Mouse (Mus musculus) left cerebral cortex, adult 2 months (tissue): ENCODE data around the gene Paf1. TPM values are rescaled to one million over a fixed set of nuclear protein-coding genes. Genes with fewer than 3 reads are reported as not detected.

Experiments
- DNase-seq, 2 experiments: peaks; one replicate each; pipeline ENCODE4 v3.0.0; 2021 to 2022; ENCODE audit warnings: low spot score in 2 of 2, mixed read lengths in 1 of 2; ENCODE audit errors: extremely low spot score in 1 of 2
- H3K27ac ChIP-seq: fragments of 200-600 bp; 2 replicates; pipeline ENCODE4 v1.8.1; 2022
- H3K4me3 ChIP-seq: fragments of 200-600 bp; 2 replicates; pipeline ENCODE4 v1.8.1; 2022
- CTCF ChIP-seq: fragments of 200-600 bp; IDR thresholded peaks from 2 replicates; pipeline ENCODE4 v1.8.1; 2022; ENCODE audit warnings: antibody characterized with exemption, mild to moderate bottlenecking, moderate library complexity
- intact Hi-C: fragments of 180-260 bp; cut with DNase I; formaldehyde crosslinking; loops from one replicate; pipeline ENCODE4 v1.15.1; 2025
- total RNA-seq, 2 experiments: library from RNA; stranded (reverse); gene quantifications; 2 replicates each; pipeline ENCODE4 v1.2.3; 2021

Gene Paf1
- total RNA-seq, 2 experiments from 2014 or later, result 65.7 to 66.8 TPM

- intact Hi-C loops, result no loop called here
- no peak overlapping the region for H3K27ac ChIP-seq
- no peak for DNase-seq
- no peak overlapping the region for H3K4me3 ChIP-seq
- TF ChIP-seq CTCF, result no peak
Measured at GRCm38 (mm10) chr7:28423018-28423417, 30.3 kb downstream of the Paf1 start.

- intact Hi-C loops, result no loop called here
- H3K27ac ChIP-seq, result no peak overlapping the region
- no peak for TF ChIP-seq CTCF
- DNase-seq, result no peak
- no peak overlapping the region for H3K4me3 ChIP-seq
Measured at GRCm38 (mm10) chr7:28427738-28428137, 35.0 kb downstream of the Paf1 start.

DNA sequence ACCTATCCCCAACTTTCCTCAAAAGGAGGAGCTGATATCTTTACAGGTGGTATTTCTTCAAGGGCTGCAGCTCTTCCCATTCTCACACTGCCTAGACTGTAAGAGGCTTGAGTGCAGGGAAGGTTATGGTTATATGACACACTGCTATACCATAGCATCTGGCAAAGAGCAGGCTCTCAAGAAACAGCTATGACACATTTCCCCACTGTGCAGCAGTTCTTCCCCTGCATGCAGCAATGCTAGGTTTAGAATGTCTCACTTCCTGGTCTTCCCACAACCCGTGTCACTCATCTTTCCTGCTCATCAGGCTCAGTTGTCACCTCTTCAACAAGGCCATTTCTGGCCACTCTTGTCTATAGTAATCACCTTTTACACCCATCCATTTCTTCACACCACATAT, 37.8 kb downstream of the Paf1 start:
- no peak for TF ChIP-seq CTCF
- no peak overlapping the region for H3K4me3 ChIP-seq
- intact Hi-C loops, result no loop called here
- DNase-seq, result no peak
- no peak overlapping the region for H3K27ac ChIP-seq

DNA sequence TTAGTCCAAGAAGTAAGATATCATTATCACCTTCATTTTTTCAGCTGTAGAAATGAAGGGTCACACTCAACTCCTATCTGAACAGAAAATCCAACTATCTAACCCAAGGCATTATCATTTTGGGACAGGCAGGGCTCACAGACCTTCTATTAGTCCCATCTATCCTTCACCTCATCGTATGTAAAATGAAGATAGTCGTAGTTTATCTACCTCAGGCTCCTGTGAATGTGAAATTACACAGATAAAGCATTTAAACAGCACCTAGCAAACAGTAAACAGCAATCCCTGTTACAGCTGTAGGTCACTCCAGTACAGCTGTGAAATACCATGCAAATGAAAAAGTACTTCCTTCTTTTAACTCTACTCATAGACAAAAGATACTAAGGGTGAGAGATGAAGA, 39.5 kb downstream of the Paf1 start:
- DNase-seq, result no peak
- no peak overlapping the region for H3K27ac ChIP-seq
- no peak for TF ChIP-seq CTCF
- H3K4me3 ChIP-seq, result no peak overlapping the region
- intact Hi-C loops, result no loop called here

DNA sequence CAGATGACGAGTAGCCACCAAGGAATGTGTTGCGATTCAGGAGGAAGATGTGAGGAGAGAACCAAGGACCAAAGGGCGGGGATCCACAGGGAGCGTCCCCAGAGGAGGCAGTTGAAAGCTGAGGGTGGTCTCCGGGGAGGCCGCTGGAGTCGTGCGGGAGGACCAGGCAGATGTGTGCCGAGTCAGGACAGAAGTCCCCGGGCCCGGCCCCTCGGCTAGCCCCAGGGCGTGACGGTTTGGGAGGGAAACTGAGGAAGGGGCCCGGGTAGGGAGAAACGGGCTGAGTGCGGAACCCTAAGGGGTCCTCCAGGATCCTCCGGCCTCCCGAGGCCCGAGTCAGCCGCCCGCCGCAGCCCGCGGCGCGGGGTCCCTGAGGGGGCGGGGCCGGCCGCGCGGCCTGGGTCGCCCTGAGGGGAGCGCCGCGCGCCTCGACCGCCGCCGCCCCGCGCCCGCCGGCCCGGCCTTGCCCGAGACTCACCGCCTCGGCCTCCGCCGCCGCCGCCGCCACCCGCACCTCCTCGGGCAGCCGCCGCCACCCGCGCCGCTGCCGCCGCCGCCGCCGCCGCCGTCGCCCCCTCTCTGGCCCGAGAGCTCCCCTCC, 43.0 kb downstream of the Paf1 start:
- peak in 1 of 2 experiments; percentile 28 for DNase-seq
- Histone ChIP-seq H3K4me3 (peak overlapping the region; percentile 87), H3K27ac (peak overlapping the region; percentile 75)
- intact Hi-C loops, result loop anchor here (2.0 kb wide), 2 partner anchors 43 to 165 kb away; partner anchors contain the start of genes Med29 and Paf1
- TF ChIP-seq CTCF, result no peak

DNA sequence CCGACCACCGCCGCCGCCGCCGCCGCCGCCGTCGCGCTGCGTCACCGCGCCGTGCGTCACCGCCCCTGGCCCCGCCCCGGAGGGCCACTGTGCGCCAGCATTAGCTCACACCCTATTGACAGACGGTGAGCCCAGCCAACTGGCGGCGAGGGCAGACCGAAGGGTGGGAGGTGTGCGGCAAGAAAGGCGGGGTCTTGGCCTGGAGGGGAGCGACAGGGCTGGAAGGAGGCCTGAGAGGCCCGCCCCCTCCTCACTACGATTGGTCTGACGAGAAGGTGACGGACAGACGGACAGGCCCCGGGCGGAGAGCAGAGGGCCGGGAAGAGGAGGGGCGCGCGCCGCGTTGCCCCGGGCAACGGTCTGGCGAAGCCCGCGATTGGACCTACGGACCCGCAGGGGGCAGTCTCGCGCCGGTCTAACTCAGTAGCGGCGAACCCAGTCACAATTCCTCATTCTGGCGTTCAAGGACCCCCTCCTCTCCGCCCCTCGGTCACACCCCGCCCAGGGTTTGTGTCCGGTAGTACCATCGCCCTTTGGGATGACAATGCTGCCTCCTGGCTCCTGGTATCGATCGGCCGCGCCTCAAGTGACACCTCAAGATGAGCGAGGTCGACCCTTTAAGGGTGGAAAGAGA, 43.6 kb downstream of the Paf1 start:
- TF ChIP-seq CTCF, result peak; percentile 72
- DNase-seq, result peak; percentile 100
- peak overlapping the region; percentile 91 for H3K27ac ChIP-seq
- peak overlapping the region; percentile 69 for H3K4me3 ChIP-seq
- intact Hi-C loops, result loop anchor here (2.0 kb wide), 2 partner anchors 44 to 164 kb away; partner anchors contain the start of genes Med29 and Paf1

DNA sequence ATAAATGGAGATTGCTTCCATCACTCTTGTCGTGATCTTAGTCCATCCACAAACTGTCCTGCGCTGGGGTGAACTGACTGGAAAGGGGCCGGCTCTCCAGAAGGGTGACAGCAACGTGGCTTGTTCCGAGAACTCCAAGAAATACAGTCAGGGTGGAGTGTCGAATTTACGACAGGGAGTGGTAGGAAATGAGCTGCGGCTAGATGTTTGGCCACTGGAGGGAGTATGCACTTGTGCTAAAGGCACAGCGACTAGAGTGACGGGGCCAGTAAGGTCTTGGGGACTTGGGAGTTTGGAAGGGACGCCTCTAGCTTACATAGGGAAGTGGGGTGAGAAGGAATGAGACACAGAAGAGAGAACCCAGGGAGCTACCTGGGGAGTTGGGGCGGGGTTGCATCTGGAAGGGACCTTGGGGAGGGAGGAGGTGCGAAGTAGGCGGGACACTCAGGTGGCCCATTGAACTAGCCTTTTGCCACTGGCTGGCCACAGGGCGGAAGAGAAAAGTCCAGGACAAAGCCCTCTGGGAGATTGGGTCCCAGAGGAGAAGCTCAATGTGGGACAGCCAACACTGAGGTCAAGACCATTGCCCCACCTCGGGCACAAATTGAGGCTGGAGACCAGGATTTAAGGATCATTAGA, 44.3 kb downstream of the Paf1 start, which contains the start of gene Gmfg:
Gene Gmfg, plus strand, starts transcription at position 516 of the 639 bp plus-strand sequence.
- intact Hi-C loops, result loop anchor here (2.0 kb wide), 2 partner anchors 44 to 164 kb away; partner anchors contain the start of genes Med29 and Paf1
- peak; percentile 59 for TF ChIP-seq CTCF
- DNase-seq, result peak; percentile 71 to 74
- H3K4me3 ChIP-seq, result peak within 1 kb of the TSS; percentile 69
- peak within 1 kb of the TSS; percentile 91 for H3K27ac ChIP-seq

GRCm38 (mm10) chr7:28437964-28438363, 45.2 kb downstream of the Paf1 start:
- no peak for TF ChIP-seq CTCF
- Histone ChIP-seq H3K27ac (no peak overlapping the region), H3K4me3 (no peak overlapping the region)
- no peak for DNase-seq
- intact Hi-C loops, result loop anchor here (2.0 kb wide), 2 partner anchors 45 to 163 kb away; partner anchors contain the start of genes Med29 and Paf1

GRCm38 (mm10) chr7:28438771-28439170, 46.0 kb downstream of the Paf1 start:
- no peak overlapping the region for H3K4me3 ChIP-seq
- intact Hi-C loops, result no loop called here
- no peak for TF ChIP-seq CTCF
- H3K27ac ChIP-seq, result no peak overlapping the region
- no peak for DNase-seq

DNA sequence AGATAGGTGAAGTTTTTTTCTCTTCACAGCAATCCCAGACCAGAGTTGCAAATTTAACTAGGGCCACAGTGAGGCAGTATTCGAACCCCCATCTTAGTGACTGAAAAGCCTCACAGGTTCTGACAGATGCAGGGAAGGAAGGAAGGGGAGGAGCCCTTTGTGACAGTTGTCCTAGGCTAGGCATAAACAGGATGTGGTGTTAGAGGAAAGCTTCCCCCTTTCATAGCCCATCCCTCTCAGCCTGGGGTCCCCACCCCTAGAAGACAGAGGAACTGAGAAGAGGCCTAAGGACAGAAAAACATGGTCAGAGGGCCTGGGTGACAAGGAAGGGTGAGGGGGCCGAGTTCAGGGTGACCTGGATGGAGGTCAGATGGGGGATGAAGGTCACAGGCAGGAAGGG, 48.0 kb downstream of the Paf1 start:
- intact Hi-C loops, result no loop called here
- Histone ChIP-seq H3K4me3 (no peak overlapping the region), H3K27ac (no peak overlapping the region)
- no peak for DNase-seq
- no peak for TF ChIP-seq CTCF

DNA sequence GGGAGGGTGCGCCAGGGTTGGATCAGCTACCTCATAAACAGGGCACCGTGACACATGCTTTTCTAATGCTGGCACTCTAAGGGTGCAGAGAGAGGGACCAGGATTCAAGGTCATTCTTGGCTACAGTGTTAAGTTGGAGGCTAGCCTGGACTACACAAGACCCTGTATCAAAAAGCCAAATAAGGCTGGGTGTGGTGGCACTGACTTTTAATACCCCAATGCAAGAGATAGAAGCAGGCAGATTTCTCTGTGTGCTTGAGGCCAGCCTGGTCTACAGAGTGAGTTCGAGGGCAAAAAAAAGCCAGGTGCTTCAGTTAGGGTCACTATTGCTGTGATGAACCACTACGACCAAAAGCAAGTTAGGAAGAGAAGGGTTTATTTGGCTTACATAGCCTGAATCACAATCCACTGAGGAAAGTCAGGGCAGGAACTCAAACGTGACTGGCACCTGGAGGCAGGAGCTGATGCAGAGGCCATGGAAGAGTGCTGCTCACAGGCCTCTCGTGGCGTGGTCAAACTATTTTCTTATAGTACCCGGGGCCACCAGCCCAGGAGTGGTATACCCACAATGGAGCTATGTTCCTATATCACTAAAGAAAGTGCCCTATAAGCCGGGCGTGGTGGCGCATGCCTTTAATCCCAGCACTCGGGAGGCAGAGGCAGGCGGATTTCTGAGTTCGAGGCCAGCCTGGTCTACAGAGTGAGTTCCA, 49.2 kb downstream of the Paf1 start:
- H3K27ac ChIP-seq, result no peak overlapping the region
- no peak for TF ChIP-seq CTCF

DNA sequence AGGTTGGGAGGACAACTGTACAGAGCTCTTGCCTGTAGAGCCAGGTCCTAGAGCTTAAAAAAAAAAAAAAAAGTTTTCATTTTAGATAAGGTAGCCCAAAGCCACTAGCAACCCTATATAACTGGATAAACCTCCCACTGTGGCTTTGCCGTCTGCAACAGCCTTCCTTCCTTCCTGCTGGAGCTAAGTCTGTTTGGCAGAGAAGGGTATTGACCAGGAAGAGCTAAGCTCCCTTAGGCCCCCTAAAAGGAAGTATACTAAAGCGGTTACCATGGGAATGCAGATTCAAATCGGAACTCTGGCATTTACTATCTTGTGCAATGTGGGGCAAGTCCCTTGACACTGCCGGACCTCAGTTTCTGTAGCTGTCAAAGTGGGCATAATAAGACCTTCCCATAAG, 49.9 kb downstream of the Paf1 start:
- Histone ChIP-seq H3K27ac (no peak overlapping the region), H3K4me3 (no peak overlapping the region)
- DNase-seq, result no peak
- intact Hi-C loops, result no loop called here
- TF ChIP-seq CTCF, result no peak

More for the DNA sequence above, 49.2 kb downstream of the Paf1 start:
- no peak for DNase-seq
- intact Hi-C loops, result no loop called here
- no peak overlapping the region for H3K4me3 ChIP-seq
